Mouse (Mus musculus) adrenal gland, adult (tissue): ENCODE results near the gene Shank2.

ENCODE experiments used
- DNase-seq, 2 experiments: peaks; one replicate each; pipeline ENCODE4 v3.0.0; 2022 to 2023; ENCODE audit warnings: low spot score in 1 of 2; ENCODE audit not compliant: inconsistent age in 2 of 2

Shank2 gene

DNA sequence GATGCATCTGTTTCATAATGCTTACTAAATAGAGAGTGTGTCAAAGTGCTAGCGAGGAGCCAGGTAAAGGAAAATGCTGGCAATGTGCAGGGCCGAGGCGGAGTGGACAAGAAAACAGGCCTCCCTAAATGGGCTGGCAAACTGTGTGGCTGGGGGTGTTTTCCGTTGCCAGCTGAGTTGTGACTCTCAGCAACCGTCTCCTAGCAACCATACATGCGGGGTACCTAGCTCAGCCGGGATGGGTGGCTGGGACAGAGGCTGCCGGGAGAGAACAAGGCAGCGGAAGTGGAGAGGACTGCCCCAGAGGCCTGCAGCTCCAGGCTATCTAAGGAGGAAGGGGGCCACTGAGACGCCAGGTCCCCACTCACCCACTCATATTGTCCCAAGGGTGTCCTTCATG is 315.1 kb downstream of the Shank2 start:
- peak in 1 of 2 experiments; percentile 14 for DNase-seq

DNA sequence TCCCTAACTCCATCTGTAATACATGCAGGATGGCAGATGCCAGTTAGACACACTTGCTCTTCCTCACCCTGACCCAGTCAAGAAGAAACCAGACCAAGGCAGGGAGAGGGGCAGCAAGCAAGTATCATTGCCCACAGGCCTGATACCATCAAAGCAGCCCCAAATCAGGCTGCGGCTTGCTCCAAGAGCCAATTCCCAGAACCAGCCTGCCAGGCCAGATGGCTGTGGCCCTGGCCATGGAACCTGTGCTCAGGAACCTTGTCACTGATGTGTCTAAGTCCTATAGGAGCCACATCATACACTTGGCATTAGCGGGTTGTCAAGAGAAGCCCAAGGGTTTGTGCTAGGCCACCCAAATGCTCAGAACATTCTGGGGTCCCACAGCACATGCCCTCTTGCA is 322.3 kb downstream of the Shank2 start:
- no peak for DNase-seq

- DNase-seq, result peak in 1 of 2 experiments; percentile 56
Measured at GRCm38 (mm10) chr7:144324861-144325260, 323.1 kb downstream of the Shank2 start.

GRCm38 (mm10) chr7:144325603-144326002 is 323.9 kb downstream of the Shank2 start:
- DNase-seq, result no peak

GRCm38 (mm10) chr7:144329403-144329890 is 327.7 kb downstream of the Shank2 start:
- DNase-seq, result no peak

GRCm38 (mm10) chr7:144336626-144337025 is 334.9 kb downstream of the Shank2 start:
- peak; percentile 82 to 91 for DNase-seq

DNA sequence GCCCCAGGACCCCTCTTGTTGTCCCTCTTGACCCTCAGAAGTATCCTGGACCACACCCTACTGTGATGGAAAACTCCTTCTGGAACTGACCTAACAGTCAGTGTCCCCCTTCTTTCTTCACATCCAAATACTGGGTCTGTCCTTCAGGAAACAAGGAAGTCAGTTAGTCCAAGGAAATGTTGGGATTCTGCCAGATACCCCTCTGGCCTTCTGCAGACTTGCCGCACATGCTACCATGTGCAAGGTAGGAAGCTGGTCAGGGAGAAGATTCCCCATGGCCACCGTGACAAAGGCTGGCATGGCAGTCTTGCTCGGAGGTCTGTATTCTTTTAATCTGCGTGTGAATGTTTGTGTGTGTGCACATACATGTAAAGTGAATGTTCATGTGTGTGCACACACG is 337.0 kb downstream of the Shank2 start:
- DNase-seq, result no peak

DNA sequence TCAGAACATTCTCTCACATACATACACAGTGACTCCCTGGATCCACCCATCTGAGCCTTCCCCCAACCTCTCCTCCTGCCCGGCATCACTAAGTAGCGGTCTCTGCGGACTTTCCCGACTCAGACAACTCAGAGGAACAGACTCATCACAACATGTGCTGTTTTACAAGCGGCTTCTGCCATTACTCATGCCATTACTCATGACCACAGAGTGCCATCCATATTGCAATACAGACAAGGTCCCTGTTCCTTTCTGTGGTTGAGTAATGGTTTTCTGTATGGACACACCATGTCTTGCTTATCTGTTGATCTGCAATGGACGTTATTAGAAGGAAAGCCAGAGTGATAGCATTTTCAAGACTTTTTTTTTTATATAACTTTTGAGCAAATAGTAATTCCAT is 338.6 kb downstream of the Shank2 start:
- peak; percentile 62 to 78 for DNase-seq

DNA sequence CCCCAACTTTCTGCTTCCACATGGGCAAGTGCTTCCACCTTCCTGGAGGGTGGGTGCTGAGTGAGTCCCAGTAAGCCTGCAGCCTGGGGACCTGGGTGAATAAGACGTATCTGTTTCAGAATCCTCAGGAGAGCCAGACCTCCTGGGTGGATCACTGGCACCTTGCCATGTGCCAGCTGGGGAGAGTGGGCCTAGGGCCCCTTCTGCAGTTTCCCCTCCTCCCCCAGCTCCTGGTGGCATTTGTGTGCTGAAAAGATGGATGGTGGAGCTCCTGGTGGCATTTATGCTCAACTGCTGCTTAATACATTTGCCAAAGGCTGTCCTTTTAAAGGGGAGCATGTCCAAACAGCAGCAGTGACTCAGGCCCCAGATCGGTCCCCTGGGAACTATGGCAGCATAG is 364.4 kb downstream of the Shank2 start:
- no peak for DNase-seq

GRCm38 (mm10) chr7:144373059-144373458 is 371.3 kb downstream of the Shank2 start:
- no peak for DNase-seq

DNA sequence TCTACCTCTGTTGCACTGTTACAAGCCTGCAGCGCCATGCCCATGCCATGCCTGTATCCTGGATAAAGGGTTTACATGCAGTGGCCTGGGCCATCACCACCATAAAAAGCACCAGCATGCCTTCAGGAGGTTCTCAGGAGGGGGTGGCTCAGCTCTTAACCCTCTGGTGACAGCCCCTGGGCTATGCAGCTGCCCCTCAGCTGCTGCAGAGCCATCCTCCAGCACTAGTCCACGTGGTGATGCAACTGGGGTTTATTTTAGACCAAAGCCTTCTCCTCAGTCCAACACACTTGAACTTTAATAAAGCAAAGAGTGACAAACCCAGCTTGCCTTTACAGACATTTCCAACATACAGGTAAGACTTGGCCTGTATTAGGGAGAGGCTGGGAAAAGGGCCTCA is 373.8 kb downstream of the Shank2 start:
- no peak for DNase-seq

GRCm38 (mm10) chr7:144378254-144378653 is 376.5 kb downstream of the Shank2 start:
- no peak for DNase-seq

DNA sequence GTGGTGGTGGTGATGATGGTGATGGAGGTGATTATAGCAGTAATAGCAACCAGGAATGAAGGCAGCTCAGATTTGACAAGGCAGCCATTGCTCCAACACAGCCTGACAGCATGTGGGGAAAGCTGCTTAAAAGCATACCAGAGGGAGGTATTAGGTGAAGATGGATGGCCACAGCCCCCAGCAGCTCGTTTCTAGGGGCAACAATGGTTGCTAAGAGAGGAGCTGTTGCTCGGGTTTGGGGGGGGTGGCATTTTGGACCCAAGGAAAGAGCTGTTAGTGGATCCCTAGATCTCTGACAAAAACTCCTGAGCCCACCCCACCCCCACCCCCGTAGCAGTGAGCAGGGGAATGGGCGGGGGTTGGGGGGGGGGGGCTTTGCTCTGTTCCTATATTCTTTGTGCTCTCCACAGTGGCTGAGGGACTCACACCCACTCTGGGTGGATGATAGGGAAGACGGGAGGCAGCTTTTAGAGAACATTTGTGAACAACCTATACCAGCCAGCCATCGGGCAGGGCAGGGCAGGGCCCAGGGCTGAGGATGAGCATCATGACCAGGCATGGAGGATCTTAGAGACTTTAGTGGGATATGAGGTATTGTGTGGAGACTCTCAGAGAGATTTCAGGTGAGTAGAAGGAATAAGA is 377.6 kb downstream of the Shank2 start:
- DNase-seq, result no peak

- no peak for DNase-seq
Measured at GRCm38 (mm10) chr7:144381588-144381987, 379.9 kb downstream of the Shank2 start.

- no peak for DNase-seq
Measured at GRCm38 (mm10) chr7:144387537-144387936, 385.8 kb downstream of the Shank2 start.

DNA sequence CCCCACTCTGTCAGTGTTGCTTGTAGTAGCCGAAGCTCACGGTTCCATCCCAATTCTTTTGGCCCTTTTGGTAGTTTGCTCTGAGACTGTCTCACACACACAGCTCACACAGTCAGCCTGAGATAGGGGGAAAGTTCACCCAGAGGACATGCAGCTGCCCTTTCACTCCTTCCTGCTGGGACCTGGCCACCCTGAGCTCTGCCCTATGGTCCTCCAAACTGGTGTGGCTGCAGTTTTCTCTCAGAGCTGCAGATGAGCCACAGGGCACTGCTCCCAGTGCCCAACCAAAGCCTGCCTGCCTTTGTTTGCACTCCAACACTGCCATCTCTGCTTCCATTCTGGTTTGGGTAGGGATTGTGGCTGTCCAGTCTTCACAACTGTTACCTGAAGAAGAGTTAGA is 388.0 kb downstream of the Shank2 start:
- no peak for DNase-seq

DNA sequence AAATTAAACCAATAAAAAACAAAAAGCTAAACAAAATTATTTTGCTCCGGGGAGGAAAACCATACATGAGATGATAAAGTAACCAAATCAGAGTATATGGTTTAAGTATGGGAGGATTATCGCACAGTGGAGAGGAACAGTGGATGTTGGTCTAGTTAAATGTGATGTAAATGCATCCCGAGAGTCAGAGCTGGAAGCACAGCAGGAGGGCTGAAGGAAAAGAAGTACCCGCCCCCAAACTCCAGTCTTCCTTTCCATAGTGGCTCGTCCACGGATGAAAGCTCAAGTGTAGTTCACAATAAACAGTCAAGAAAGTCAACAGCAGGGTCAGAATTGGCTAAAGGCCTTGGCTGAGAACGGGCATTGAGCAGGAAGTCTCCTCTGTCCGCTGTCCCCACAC is 388.9 kb downstream of the Shank2 start:
- no peak for DNase-seq

- DNase-seq, result no peak
Measured at GRCm38 (mm10) chr7:144391727-144392126, 390.0 kb downstream of the Shank2 start.

DNA sequence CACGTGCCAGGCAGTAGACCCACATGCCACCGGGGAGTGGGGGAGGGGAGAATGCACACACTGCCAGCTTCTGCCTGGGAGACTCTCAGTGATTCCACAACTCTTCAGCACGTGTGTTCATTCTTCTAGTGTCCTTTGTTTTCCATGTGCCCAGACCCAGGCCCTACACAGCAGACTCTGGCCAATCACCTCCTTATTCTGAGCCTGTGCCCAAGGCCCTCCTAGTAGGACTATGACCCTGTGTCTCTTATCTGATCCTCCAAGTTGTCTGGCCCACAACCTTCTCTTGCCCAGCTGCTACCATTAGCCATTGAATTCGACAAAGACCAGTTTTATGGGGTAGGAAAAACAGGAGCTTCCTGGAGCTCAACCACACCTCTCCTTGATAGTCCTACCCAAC is 400.8 kb downstream of the Shank2 start:
- no peak for DNase-seq

DNA sequence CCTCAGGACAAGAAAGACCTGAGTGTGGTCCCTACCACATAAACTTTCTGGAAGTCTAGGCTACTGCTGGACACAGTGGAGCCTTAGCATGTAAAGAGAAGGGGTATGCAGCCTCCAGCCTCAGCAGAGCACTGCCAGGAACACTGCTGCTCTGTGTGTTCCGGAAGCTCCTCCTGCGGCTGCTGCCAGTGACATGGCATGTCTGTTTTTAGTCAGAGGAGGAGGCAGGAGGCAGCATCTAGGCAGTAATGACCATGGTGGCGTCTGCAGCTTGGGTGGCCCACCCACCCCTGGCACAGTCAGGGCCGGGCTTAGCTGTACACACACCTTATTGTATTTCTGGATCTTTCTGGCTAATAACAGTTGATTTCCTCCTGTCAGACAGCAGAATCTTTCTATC is 405.9 kb downstream of the Shank2 start:
- DNase-seq, result no peak

- DNase-seq, result no peak
Measured at GRCm38 (mm10) chr7:144408464-144409000, 406.8 kb downstream of the Shank2 start.

GRCm38 (mm10) chr7:144409682-144410081 is 408.0 kb downstream of the Shank2 start:
- no peak for DNase-seq
